Mouse (Mus musculus) limb, embryonic 10.5 days (tissue): ENCODE data around the gene Nptn. TPM values are rescaled to one million over a fixed set of nuclear protein-coding genes. Genes with fewer than 3 reads are reported as not detected.
"Not testable (repeated sequence)": the region's sequence is repeated elsewhere in the genome, so short reads cannot be mapped to it uniquely, and the experiment has no call there.

Experiments used
- DNase-seq: peaks from one replicate; pipeline ENCODE4 v3.0.0-alpha.2; 2017; ENCODE audit warnings: low spot score
- H3K27ac ChIP-seq: fragments of 300-500 bp; sonication (generic); 2 replicates; pipeline ENCODE4 v1.5.1; 2016; ENCODE audit warnings: mild to moderate bottlenecking
- H3K27me3 ChIP-seq: fragments of 300-500 bp; sonication (generic); 2 replicates; pipeline ENCODE4 v1.6.1; 2016; ENCODE audit warnings: low read depth, mild to moderate bottlenecking; ENCODE audit not compliant: poor library complexity, severe bottlenecking
- H3K36me3 ChIP-seq: fragments of 300-500 bp; sonication (generic); 2 replicates; pipeline ENCODE4 v1.6.1; 2016; ENCODE audit warnings: mild to moderate bottlenecking, moderate library complexity
- H3K4me1 ChIP-seq: fragments of 300-500 bp; sonication (generic); 2 replicates; pipeline ENCODE4 v1.6.1; 2016
- H3K4me3 ChIP-seq: fragments of 300-500 bp; sonication (generic); 2 replicates; pipeline ENCODE4 v1.5.1; 2016; ENCODE audit warnings: mild to moderate bottlenecking, moderate library complexity
- H3K9me3 ChIP-seq: fragments of 300-500 bp; sonication (generic); replicated peaks from 2 replicates; pipeline ENCODE4 v1.6.1; 2016; ENCODE audit warnings: mild to moderate bottlenecking
- WGBS: fragments of 180-500 bp; shearing (Covaris S2); methylation state at CpG from one replicate; pipeline ENCODE4 v1.1.7; 2016; 5-methylcytosine and 5-hydroxymethylcytosine counted together
- polyA plus RNA-seq: library from polyadenylated mRNA; unstranded; fragments of >200 nt; fragmentation: Nextera tagmentation; extraction: Ambion mirVana; gene quantifications from 2 replicates; pipeline ENCODE4 v1.2.1, GENCODE M21; 2016

Nptn gene
- polyA plus RNA-seq, 1 experiment from 2014 or later, result 50.5 TPM

DNA sequence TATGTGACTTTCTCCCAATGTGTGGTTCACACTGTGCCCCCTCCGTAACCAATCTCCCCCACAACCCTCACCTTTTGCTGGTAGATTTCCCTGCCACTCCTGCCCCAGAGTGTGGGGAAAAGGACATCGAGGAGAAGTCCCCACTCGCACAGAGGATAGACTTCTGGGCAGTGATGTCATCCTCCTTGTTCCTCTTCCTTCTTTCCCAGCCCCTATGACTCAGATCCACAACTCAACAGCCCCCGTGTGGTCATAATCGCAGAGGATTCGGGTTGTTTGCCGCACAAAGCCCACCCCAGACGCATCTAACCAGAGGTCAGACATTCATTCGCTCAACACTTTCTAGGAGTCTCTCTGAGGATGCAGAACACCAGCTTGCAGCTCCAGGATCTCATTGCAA, 30.0 kb upstream of the Nptn start:
- peaks cover 62% of the 10 kb centered on the region for H3K4me1 ChIP-seq
- H3K4me3 ChIP-seq, result no peak overlapping the region
- no peak overlapping the region for H3K27ac ChIP-seq

DNA sequence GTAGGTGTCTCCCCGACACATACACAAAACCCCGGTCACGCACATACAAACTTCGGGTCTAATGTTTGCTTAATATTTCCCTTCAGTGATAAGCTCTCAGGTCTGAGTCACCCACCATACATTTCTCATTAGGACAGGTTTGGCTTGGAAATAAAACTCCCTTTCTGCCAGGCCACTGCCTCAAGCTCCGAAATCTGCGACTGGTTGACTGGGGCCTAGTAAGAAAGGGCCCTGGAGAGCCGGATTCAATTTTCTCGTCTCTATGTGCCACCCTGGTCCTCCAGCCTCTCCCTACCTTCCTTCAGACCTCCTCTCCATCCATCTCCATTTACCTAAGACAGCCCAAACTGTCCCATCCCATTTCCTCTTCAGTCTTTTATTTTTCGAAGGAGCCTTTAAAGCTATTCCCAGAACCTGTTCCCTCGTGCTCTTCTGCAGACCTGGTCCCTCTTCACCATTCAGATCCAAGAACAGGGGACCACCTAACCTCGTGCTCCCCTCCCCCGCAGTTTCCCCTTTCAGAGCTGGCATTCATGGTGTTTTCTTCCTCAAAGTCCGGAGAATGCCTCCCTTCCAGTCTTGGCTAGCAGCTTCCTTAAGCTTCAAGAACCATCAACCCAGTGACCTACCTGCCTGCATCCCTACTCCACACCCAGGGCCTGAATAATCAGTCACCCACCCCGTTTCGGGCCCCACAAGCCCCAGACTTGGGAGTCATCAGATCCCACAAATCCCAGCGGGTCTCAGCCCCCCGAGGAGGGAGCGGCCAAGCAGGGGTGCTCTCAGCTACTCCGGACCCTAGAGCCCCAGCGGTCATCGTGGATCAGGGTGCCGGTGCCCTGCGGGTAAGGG, 27.8 kb upstream of the Nptn start:
- no peaks in the 10 kb centered on the region for H3K9me3 ChIP-seq
- H3K36me3 ChIP-seq, result peaks cover 12% of the 10 kb centered on the region; the same call in 1 of the 2 replicates
- peaks cover 52% of the 10 kb centered on the region for H3K4me1 ChIP-seq
- H3K4me3 ChIP-seq, result peak overlapping the region; percentile 93
- 0 out of 2 replicates have a peak, but pooled peaks cover 5% of the 10 kb centered on the region for H3K27me3 ChIP-seq
- H3K27ac ChIP-seq, result peak overlapping the region; percentile 99
- 14% methylated on average over 23 of the region's 23 CpGs for WGBS
- DNase-seq, result peak; percentile 76

More for the DNA sequence above, 30.0 kb upstream of the Nptn start:
- DNase-seq, result no peak
- Histone ChIP-seq H3K36me3 (peaks cover 12% of the 10 kb centered on the region; the same call in 1 of the 2 replicates), H3K27me3 (no peaks in the 10 kb centered on the region), H3K9me3 (no peaks in the 10 kb centered on the region)
- 83% methylated on average over 9 of the region's 9 CpGs for WGBS

DNA sequence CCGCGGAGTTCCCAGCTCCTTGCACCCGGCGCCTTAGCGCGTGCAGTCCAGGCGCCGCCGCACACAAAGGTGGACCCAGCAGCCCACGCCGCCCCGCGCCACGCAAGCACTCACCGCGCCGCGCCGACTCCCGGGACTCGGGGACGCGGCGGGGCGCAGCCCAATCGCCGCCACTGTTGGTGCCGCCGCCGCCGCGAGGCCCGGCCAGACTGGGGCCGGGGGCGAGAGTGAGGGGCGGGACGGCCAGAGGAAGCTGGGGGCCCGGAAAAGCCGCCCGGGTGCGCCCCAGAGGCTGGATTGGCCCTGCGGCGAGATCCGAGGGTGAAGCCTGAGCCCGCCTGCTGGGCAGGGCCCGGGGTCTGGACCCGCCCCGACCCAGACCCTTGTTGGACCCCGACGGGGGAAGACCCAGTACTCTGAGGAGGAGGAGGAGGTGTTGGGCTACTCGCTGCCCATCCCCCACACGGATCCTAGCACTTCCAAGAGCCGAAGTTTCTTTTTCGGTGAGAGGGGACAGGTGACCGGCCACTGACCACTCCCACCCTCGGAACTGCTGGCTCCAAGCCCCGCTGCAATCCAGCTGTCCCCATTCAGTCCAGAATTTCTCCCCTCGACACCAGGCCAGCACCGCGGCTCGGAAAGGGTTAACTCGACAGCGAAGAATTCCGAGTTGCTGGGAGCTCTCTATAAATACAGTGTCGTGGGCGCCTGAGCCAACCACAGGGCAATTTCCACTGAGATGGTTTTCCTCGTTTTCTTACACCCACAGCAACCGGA, 26.9 kb upstream of the Nptn start, which contains the start of gene Cd276:
Cd276 (minus strand) TSS at position 530 of the 777 bp plus-strand sequence.
- Histone ChIP-seq H3K27ac (peak within 1 kb of the TSS; percentile 99), H3K9me3 (no peaks in the 10 kb centered on the region), H3K4me1 (peaks cover 47% of the 10 kb centered on the region), H3K27me3 (0 out of 2 replicates have a peak, but pooled peaks cover 5% of the 10 kb centered on the region), H3K4me3 (peak within 1 kb of the TSS; percentile 93), H3K36me3 (peaks cover 12% of the 10 kb centered on the region; the same call in 1 of the 2 replicates)
- DNase-seq, result peak; percentile 83
- WGBS, result under 1% methylated on average over 68 of the region's 68 CpGs

DNA sequence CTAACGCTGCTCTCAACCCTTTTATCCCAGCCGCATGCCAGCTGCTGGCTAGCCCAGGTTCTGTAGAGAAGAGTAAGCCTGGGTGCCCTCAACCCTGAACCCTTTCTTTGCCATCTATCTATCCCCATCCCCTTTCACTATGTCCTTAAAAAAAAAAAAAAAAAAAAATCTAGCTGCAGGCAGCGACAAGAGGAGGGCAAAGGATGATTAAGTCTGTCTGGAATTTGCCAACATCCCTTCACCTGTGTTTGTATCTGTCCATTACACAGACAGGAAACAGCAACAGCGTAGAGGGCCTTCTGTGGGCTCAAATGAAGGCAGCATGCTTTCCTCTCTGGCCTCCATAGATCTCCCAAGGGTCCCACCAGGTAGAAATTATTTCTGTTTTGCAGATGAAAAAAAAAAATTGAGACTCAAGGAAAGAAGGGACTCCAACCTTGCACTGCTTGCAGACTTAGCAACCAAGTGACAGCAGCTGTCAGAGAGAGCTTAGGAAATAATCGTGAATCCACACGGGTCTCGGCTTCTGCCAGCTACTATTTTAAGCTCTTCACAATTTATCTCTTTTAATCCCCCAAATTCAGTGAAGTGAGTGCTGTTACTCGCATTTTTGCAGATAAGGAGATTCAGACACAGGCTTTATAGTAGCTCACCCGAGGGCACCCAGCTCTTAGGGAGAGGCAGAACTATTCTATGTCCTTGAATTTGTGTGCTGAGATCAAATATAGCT, 26.2 kb upstream of the Nptn start:
- Histone ChIP-seq H3K4me1 (peaks cover 47% of the 10 kb centered on the region), H3K27ac (peak overlapping the region; percentile 99), H3K9me3 (no peaks in the 10 kb centered on the region), H3K36me3 (peaks cover 12% of the 10 kb centered on the region; the same call in 1 of the 2 replicates), H3K27me3 (0 out of 2 replicates have a peak, but pooled peaks cover 5% of the 10 kb centered on the region), H3K4me3 (peak overlapping the region; percentile 93)
- no peak for DNase-seq
- WGBS, result 29% methylated on average over 9 of the region's 9 CpGs

DNA sequence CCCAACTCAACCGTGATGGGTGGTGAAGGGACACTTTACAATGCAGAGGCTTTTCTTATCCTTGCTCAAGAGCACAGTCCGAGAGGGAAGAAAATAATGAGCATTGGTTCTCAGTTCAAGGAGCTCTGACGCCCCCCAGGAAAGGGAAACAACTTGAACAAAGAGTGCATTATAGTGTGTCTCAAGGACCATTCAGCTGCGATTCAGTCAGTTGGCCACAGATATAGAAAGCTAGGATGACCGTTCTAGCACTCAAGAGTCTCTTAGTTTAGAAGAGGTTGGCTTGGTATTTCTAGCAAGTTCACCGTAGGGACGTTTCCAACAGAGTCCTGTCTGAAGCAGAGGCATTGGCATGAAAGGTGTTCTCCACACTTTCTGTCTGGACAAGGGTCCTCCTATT, 25.4 kb upstream of the Nptn start:
- Histone ChIP-seq H3K4me3 (no peak overlapping the region), H3K36me3 (peaks cover 7% of the 10 kb centered on the region; the same call in 1 of the 2 replicates), H3K9me3 (no peaks in the 10 kb centered on the region), H3K4me1 (peaks cover 47% of the 10 kb centered on the region), H3K27ac (no peak overlapping the region), H3K27me3 (0 out of 2 replicates have a peak, but pooled peaks cover 5% of the 10 kb centered on the region)
- no peak for DNase-seq
- WGBS, result 74% methylated on average over 7 of the region's 7 CpGs

DNA sequence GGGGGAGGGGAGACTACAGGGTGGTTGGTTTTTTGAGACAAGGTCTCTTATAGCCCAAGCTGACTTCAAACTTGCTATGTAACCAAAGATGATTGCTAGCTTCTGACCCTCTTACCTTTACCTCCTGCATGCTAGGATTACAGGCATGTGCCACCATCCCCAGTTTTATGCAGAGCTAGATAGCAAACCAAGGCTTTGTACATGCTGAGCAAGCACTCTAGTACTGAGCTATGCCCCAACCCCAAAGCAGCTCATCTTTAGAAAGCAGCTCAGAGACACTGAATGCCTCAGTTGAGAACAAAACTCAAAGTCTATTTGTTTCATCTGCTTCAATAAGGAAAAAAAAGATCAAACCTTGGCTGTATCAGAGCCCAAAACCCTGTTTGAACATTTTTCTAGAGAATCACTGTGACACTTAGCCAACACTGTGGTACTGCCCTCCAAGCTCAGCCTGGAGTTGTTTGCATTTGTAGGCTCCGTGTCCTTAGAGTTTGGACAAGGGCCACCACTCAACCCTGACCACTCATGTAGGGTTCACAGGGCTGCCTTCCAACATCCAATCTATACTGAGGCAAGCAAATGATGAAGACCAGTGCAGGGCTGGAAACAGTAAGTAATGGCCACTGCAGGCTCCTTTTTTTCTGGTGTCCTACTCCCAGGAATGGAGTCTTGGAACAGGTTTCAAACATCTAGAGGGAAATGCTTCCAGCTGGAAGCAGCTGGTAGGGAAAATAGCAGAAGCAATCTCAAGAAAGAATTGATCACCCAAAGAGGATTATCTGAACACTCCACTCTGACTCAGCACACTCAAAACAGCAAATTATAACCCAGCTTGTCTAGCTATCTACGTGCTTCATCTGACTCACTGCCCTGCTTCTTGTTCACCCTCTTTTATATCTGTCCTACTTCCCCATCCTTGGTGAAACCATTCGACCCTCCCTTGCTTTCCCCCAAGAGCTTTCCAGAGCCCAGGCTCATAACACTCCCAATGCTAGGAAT, 24.3 kb upstream of the Nptn start:
- no peak overlapping the region for H3K4me3 ChIP-seq
- H3K36me3 ChIP-seq, result no peaks in the 10 kb centered on the region

DNA sequence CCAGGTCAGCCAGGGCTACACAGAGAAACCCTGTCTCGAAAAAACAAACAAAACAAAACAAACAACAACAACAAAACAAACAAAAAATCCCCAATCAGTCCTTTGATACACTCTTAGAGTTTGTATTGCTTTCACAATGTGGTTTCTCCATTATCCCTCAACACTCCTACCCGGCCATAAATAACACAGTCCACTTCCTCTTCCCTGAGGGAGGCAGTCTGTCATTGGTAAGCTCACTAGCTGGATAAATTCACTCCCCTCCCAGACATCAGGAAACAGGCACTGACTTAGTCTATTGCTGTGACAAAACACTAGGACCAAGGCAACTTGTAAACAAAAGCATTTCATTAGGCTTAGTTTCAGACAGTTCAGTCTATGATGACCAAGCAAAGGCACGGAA, 21.8 kb upstream of the Nptn start:
- Histone ChIP-seq H3K4me1 (peaks cover 18% of the 10 kb centered on the region), H3K27ac (no peak overlapping the region), H3K27me3 (0 out of 2 replicates have a peak, but pooled peaks cover 5% of the 10 kb centered on the region), H3K9me3 (no peaks in the 10 kb centered on the region), H3K4me3 (no peak overlapping the region), H3K36me3 (no peaks in the 10 kb centered on the region)
- WGBS, result 74% methylated on average over 3 of the region's 3 CpGs
- no peak for DNase-seq

More for the DNA sequence above, 24.3 kb upstream of the Nptn start:
- DNase-seq, result no peak
- WGBS, result 82% methylated on average over 3 of the region's 3 CpGs
- Histone ChIP-seq H3K9me3 (no peaks in the 10 kb centered on the region), H3K27me3 (0 out of 2 replicates have a peak, but pooled peaks cover 5% of the 10 kb centered on the region), H3K27ac (no peak overlapping the region), H3K4me1 (peaks cover 41% of the 10 kb centered on the region)

DNA sequence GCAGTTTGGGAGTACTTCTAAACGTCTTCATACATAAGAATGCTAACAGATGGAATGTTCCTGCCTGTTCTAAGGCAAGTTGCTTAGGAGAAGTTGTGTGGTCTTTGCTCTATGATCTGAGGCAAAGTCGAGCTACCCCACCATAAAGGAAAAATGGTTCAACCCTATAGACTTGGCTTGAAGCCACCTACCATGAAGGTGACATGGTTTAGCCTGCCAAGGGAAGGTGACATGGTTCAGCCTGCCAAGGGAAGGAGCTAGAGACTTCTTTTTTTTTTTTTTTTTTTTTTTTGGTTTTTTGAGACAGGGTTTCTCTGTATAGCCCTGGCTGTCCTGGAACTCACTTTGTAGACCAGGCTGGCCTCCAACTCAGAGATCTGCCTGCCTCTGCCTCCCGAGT, 16.1 kb upstream of the Nptn start:
- not testable (repeated sequence) for H3K27ac ChIP-seq, H3K4me3 ChIP-seq, H3K27me3 ChIP-seq, H3K36me3 ChIP-seq, DNase-seq, H3K4me1 ChIP-seq, H3K9me3 ChIP-seq
- WGBS, result 77% methylated on average over 3 of the region's 3 CpGs

DNA sequence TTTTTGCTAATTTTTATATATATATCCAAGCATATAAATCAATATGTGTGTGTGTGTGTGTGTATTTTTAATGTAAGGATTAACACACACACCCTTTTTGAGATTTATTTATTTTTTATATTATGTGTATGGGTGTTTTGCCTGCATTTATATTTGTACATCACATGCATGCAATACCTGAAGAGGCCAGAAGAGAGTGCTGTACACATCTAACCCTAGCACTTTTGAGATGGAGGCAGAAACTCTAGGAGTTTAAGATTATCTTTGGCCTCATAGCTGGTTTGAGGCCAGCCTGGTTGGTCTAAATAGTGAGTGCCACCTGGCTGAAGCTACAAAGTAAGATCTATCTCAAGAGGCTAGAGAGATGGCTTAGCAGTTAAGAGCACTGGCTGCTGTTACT, 14.4 kb upstream of the Nptn start:
- Histone ChIP-seq H3K27ac (no peak overlapping the region), H3K27me3 (no peaks in the 10 kb centered on the region), H3K4me1 (no peaks in the 10 kb centered on the region), H3K36me3 (no peaks in the 10 kb centered on the region), H3K9me3 (no peaks in the 10 kb centered on the region), H3K4me3 (no peak overlapping the region)
- DNase-seq, result no peak

DNA sequence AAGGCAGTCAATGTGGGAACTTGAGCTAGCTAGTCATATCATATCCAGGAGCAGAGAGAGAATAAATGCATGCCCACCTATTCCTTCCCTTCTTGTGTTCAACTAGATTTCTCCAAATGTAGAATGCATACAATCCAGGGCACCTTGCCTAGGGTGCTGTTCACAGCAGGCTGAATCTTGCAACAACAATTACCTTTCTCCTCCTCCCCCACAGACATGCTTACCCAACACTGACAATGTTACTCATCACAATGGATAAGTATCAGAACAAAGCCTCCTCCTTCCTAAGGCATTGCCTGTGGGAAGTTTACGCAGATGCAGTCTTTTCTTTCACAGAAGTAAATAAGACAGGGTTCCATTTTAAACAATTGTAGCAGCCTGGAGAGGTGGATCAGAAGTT, 11.0 kb upstream of the Nptn start:
- H3K9me3 ChIP-seq, result no peaks in the 10 kb centered on the region
- no peak overlapping the region for H3K4me3 ChIP-seq
- H3K27me3 ChIP-seq, result no peaks in the 10 kb centered on the region
- H3K27ac ChIP-seq, result no peak overlapping the region
- H3K36me3 ChIP-seq, result no peaks in the 10 kb centered on the region
- no peak for DNase-seq
- H3K4me1 ChIP-seq, result no peaks in the 10 kb centered on the region
- 92% methylated on average over 1 of the region's 1 CpGs for WGBS

DNA sequence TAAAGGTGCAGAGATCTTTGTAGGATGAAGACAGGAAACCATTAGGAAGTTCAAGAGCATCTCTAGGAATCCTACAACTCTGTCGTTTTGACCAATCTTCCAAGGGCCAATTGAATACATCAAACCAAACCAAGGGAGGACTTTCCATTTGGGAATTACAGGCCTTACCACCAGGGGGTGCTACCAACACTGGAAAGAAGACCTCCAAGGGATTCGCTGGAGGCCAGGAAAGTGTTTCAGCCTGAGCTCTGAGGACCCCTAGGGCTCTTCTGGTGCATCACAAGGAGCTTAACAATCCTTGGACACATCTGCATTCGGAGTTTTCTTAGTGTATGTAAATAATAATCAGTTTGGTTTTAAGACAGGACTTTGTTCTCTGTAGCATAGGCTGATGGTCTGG, 3.4 kb upstream of the Nptn start:
- no peak overlapping the region for H3K27ac ChIP-seq
- DNase-seq, result peak; percentile 74
- H3K9me3 ChIP-seq, result no peaks in the 10 kb centered on the region
- WGBS, result 26% methylated on average over 3 of the region's 3 CpGs
- H3K4me3 ChIP-seq, result no peak overlapping the region
- H3K36me3 ChIP-seq, result no peaks in the 10 kb centered on the region
- H3K27me3 ChIP-seq, result no peaks in the 10 kb centered on the region
- peaks cover 17% of the 10 kb centered on the region for H3K4me1 ChIP-seq
